Mouse (Mus musculus) lung, embryonic 15.5 days (tissue): ENCODE results near the gene Uvrag. TPM values are rescaled to one million over a fixed set of nuclear protein-coding genes. Genes with fewer than 3 reads are reported as not detected.

Source experiments
- ATAC-seq: fragments of 200-750 bp; cut with Nextera tagmentation; 2 replicates; pipeline ENCODE4 v1.8.0; 2017; ENCODE audit warnings: moderate number of reproducible peaks, borderline replicate concordance; ENCODE audit not compliant: low FRiP score, low TSS enrichment; ENCODE audit errors: extremely low read depth
- H3K27ac ChIP-seq: fragments of 300-500 bp; sonication (generic); 2 replicates; pipeline ENCODE4 v1.5.1; 2015; ENCODE audit warnings: moderate library complexity, mild to moderate bottlenecking, inconsistent platforms
- H3K27me3 ChIP-seq: fragments of 300-500 bp; sonication (generic); 2 replicates; pipeline ENCODE4 v1.6.1; 2015; ENCODE audit warnings: inconsistent platforms
- H3K36me3 ChIP-seq: fragments of 300-500 bp; sonication (generic); 2 replicates; pipeline ENCODE4 v1.6.1; 2015; ENCODE audit warnings: inconsistent platforms
- H3K4me1 ChIP-seq: fragments of 300-500 bp; sonication (generic); 2 replicates; pipeline ENCODE4 v1.6.1; 2015; ENCODE audit warnings: inconsistent platforms
- H3K4me2 ChIP-seq: fragments of 300-500 bp; sonication (generic); 2 replicates; pipeline ENCODE4 v1.6.1; 2015; ENCODE audit warnings: inconsistent platforms, mild to moderate bottlenecking, moderate library complexity
- H3K4me3 ChIP-seq: fragments of 300-500 bp; sonication (generic); 2 replicates; pipeline ENCODE4 v1.5.1; 2015; ENCODE audit warnings: mild to moderate bottlenecking, inconsistent platforms
- H3K9ac ChIP-seq: fragments of 300-500 bp; sonication (generic); 2 replicates; pipeline ENCODE4 v1.6.1; 2015; ENCODE audit warnings: inconsistent platforms
- H3K9me3 ChIP-seq: fragments of 300-500 bp; sonication (generic); 2 replicates; pipeline ENCODE4 v1.6.1; 2016; ENCODE audit warnings: inconsistent platforms
- WGBS: fragments of 180-500 bp; shearing (Covaris S2); methylation state at CpG from one replicate; pipeline ENCODE4 v1.1.7; 2015; 5-methylcytosine and 5-hydroxymethylcytosine counted together
- polyA plus RNA-seq: library from polyadenylated mRNA; unstranded; fragments of >200 nt; fragmentation: Nextera tagmentation; extraction: Ambion mirVana; gene quantifications from 2 replicates; pipeline ENCODE4 v1.2.1, GENCODE M21; 2015

Gene Uvrag
- polyA plus RNA-seq, 1 experiment from 2014 or later: 23.7 TPM

DNA sequence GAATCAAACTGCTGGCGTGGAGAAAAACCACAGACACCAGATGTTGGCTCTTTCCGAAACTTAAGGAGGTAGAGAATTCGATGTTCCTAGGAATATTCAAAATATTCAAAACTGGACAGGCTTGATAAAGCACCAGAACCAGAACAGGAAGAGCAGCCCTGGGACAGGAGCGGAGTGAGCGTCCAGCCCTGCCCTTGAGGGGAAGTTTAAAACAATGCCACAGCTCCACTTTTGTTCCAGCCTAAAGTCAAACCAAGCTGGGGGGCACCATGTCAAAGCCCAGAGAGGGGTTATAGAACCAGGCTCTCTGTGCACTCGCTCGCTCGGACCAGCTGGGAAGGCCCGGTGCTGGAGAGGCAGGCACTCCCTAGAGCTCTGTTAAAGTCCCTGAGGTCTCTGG, 8.3 kb downstream of the Uvrag start:
- H3K27me3 ChIP-seq: no peaks in the 10 kb centered on the region
- H3K4me1 ChIP-seq: peaks cover 66% of the 10 kb centered on the region
- H3K4me3 ChIP-seq: no peak overlapping the region
- 53% methylated on average over 9 of the region's 9 CpGs for WGBS
- H3K36me3 ChIP-seq: no peaks in the 10 kb centered on the region
- H3K4me2 ChIP-seq: peak overlapping the region; percentile 31; the same call in 1 of the 2 replicates
- no peak for ATAC-seq
- H3K27ac ChIP-seq: peak overlapping the region; percentile 87
- no peak overlapping the region for H3K9ac ChIP-seq
- no peaks in the 10 kb centered on the region for H3K9me3 ChIP-seq

DNA sequence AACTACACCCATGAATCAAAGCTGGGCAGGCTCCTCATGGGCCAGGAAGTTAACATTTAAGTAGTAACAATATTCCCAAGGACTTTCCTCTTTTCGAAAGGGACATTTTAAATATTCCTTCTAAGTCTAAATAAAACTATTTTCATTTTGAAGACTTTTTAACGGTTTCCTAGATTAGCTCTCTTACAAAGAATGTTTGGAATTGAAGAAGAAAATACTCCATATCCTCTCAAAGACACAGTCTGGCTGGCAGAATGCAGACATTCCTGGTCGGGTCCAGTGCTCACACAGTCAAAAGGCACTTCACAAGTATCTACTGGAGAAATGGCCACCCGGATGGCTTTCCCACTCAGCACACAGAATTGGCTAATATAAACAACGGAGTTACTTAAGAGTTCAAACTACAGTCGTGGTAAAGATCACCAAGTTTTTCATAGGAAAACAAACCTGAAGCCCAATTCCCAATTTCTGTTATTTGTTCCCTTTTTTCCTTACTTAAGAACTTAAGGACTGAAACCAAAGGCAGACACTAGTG, 9.1 kb downstream of the Uvrag start:
- Histone ChIP-seq H3K4me3 (no peak overlapping the region), H3K36me3 (no peaks in the 10 kb centered on the region), H3K27ac (peak overlapping the region; percentile 87), H3K9ac (no peak overlapping the region), H3K4me2 (peak overlapping the region; percentile 31), H3K4me1 (peaks cover 72% of the 10 kb centered on the region), H3K27me3 (no peaks in the 10 kb centered on the region), H3K9me3 (no peaks in the 10 kb centered on the region)
- WGBS: 5% methylated on average over 6 of the region's 6 CpGs
- ATAC-seq: no peak; the same call in 1 of the 2 replicates

DNA sequence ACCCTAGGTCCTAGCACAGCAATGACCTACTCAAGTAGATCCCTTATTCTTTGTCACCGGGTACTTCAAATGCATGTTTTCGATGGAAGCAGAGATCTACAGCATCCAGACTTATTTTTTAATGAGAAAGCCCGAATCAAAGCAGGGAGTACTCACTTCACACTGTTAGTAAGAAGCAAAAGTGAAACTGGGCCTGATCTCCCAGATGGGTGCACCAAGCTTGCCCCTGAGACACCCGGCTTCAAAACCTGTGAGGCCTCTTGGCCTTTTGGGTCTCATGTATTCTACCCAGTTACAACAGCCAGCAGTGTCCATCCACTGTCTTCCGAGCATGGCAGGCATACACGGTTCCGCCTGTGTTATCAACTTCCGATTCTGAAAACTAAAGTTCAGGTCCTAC, 12.0 kb downstream of the Uvrag start:
- Histone ChIP-seq H3K9me3 (no peaks in the 10 kb centered on the region), H3K9ac (no peak overlapping the region), H3K27me3 (no peaks in the 10 kb centered on the region), H3K4me3 (no peak overlapping the region), H3K4me2 (no peak overlapping the region), H3K4me1 (peaks cover 73% of the 10 kb centered on the region), H3K27ac (peak overlapping the region; percentile 89; the same call in 1 of the 2 replicates), H3K36me3 (no peaks in the 10 kb centered on the region)
- ATAC-seq: no peak
- WGBS: 86% methylated on average over 8 of the region's 8 CpGs

DNA sequence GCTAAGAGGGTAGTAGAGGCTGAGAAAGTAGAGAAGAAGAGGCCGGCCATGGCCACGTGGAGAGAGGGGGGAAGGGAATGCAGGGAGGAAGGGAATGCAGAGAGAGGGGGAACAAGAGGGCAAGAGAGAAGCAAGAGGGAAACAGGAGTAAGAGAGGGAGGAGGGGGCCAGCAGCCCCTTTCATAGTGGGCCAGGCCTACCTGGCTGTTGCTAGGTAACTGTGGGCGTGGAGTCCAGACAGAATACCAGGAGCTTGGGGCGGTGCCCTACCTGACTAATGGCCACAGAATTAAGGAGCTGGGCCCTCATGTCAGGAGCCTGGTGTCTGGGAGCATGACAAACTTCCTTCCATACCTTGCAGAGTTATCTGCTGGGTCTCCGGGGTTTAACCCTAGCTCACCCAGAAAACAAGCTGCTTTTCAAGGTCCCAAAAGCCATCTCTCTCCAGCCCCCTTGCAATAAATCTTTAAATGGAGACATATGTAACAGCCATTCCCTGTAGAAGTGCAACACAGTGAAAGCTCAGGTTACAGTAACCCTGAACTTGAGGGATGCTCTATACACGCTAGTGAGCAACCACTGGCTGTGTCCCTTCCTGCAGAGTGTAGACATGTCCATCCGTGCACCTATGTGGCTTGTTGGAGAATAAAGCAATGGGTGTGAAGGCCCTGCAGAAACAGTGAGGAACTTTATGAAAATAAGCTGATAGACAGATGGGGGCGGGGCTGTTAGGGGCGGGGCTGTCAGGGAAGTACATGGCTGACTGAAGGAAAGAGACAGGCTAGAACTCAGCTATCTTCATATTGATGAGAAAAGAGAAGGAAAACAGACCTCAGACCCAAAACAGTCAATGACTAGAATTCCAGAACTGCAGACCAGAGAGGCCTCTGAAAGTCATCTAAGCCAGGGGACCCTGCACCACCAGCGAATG, 12.7 kb downstream of the Uvrag start:
- peak overlapping the region; percentile 21; the same call in 1 of the 2 replicates for H3K4me2 ChIP-seq
- H3K36me3 ChIP-seq: no peaks in the 10 kb centered on the region
- H3K27ac ChIP-seq: peak overlapping the region; percentile 89
- no peak overlapping the region for H3K9ac ChIP-seq
- no peaks in the 10 kb centered on the region for H3K27me3 ChIP-seq
- no peaks in the 10 kb centered on the region for H3K9me3 ChIP-seq
- no peak overlapping the region for H3K4me3 ChIP-seq
- WGBS: 44% methylated on average over 10 of the region's 10 CpGs
- peaks cover 69% of the 10 kb centered on the region for H3K4me1 ChIP-seq
- ATAC-seq: peak; percentile 46; the same call in 1 of the 2 replicates

DNA sequence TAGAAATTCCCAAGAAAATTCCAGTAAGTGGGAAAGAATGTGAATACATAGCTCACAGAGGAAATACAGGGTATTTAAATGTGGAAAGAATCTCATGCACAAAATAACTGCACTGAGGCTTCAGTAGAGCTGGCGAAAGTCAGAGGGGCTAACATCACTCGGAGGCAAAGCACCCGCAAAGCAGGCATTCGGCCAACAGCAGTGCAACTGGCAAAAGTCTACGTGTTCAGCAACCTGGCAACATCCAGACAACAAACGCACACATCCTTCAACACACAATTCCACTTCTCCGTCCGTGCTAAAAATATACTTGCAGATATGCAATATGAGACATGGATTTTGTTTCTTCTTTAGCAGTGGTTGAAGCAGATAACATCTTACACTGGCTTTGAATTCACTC, 14.9 kb downstream of the Uvrag start:
- Histone ChIP-seq H3K4me2 (no peak overlapping the region), H3K4me1 (peaks cover 50% of the 10 kb centered on the region), H3K27ac (peak overlapping the region; percentile 25; the same call in 1 of the 2 replicates), H3K4me3 (no peak overlapping the region), H3K27me3 (no peaks in the 10 kb centered on the region), H3K9me3 (no peaks in the 10 kb centered on the region), H3K36me3 (no peaks in the 10 kb centered on the region), H3K9ac (no peak overlapping the region)
- ATAC-seq: no peak
- 44% methylated on average over 8 of the region's 8 CpGs for WGBS

DNA sequence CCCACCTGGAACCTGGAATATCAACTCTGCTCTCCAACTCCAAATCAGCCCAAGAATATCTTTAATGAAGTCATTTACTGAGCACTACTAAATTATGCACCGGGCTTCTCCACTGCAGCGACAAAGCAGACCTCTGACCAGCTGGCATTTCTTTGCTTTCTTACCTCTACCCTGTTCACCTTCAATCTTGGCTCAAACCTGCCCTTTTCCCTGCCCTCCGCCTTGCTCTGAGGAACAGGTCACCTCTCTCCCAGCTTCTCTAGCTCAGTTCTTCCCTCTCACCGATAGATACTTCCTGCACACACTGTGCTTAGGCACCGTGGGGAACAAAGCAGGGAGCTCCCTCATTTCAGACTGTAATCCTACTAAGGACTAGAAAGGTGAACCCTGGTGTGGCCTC, 18.3 kb downstream of the Uvrag start:
- 71% methylated on average over 5 of the region's 5 CpGs for WGBS
- Histone ChIP-seq H3K36me3 (no peaks in the 10 kb centered on the region), H3K9me3 (no peaks in the 10 kb centered on the region), H3K27ac (no peak overlapping the region), H3K9ac (no peak overlapping the region), H3K4me2 (no peak overlapping the region), H3K4me1 (peaks cover 22% of the 10 kb centered on the region), H3K27me3 (no peaks in the 10 kb centered on the region), H3K4me3 (no peak overlapping the region)
- no peak for ATAC-seq

DNA sequence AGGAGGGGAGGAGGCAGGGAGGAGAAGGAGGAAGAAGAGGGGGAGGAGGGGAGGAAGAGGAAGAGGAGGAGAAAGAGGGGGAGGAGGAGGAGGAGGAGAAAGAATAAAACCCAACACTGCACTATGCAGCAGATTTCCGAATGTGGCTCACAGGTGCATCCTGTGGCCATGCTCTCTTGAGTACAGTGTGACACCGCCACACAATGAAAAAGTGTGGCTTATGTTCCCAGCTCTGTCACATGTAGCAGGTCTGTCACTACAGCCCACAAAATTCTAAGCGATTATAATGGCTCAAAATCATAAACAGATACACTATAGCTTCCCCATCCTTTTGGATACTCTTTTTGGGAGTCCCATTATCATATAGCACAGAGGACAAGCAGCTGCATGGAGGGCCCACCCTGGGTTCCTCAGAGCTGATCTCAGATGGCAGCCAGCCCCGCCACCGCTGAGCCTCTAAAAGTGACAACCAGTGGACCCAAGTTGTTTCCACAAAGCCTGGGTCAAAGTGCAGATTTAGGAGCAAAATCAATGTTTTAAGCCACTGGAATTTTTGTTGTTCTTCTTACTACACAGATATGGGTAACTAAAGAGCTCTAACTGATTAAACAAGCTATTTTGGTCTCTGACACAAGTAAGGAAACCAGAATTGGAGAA, 19.9 kb downstream of the Uvrag start:
- no peaks in the 10 kb centered on the region for H3K9me3 ChIP-seq
- no peak overlapping the region for H3K4me3 ChIP-seq
- no peak overlapping the region for H3K4me2 ChIP-seq
- no peak overlapping the region for H3K27ac ChIP-seq
- H3K9ac ChIP-seq: no peak overlapping the region
- peaks cover under 1% of the 10 kb centered on the region; the same call in 1 of the 2 replicates for H3K36me3 ChIP-seq
- no peak for ATAC-seq
- no peaks in the 10 kb centered on the region for H3K27me3 ChIP-seq
- H3K4me1 ChIP-seq: peaks cover 6% of the 10 kb centered on the region; the same call in 1 of the 2 replicates
- WGBS: 76% methylated on average over 5 of the region's 5 CpGs

DNA sequence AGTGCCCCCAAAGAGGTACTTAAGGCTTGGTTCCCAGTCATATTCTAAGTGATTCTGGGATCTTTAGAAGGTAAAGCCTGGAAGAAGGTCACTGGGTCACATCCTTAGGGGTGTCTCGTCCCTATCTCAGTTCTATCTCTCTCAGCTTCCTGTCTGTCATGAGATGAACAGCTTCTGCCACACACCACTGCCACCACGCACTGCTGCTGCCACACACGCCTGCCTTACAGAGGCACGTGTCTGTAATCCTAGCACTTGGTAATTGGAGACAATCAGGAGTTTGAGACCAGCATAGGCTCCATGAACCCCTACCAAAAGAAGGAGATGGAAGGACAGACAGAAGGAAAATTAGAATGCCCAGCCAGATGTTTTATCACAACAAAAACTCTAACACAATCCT, 20.9 kb downstream of the Uvrag start:
- 0 out of 2 replicates have a peak, but pooled peaks cover 6% of the 10 kb centered on the region for H3K4me1 ChIP-seq
- WGBS: 63% methylated on average over 4 of the region's 4 CpGs
- no peak overlapping the region for H3K4me3 ChIP-seq
- no peaks in the 10 kb centered on the region for H3K27me3 ChIP-seq
- ATAC-seq: no peak
- H3K9ac ChIP-seq: no peak overlapping the region
- no peak overlapping the region for H3K27ac ChIP-seq
- no peak overlapping the region for H3K4me2 ChIP-seq
- H3K9me3 ChIP-seq: no peaks in the 10 kb centered on the region
- peaks cover 7% of the 10 kb centered on the region; the same call in 1 of the 2 replicates for H3K36me3 ChIP-seq

DNA sequence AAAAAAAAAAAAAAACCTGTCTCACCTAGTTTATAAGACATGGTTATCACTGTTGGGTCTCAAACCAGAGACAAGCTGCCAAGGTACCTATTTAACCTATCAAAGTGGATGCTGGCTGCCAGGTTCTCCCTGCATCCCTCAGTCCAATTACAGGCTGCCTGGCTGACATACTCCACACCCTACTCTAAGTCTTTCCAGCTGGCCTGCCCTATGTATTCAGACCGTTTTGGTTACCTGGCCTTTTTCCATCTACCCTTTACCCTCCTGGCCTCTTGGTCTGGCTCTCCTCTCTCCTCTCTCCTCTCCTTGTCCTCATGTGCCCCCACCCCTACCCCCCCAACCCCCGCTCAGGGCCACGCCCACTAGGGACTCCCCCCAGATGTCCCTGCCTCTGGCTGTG, 24.2 kb downstream of the Uvrag start:
- ATAC-seq: no peak
- Histone ChIP-seq H3K27me3 (no peaks in the 10 kb centered on the region), H3K4me3 (no peak overlapping the region), H3K36me3 (peaks cover 7% of the 10 kb centered on the region; the same call in 1 of the 2 replicates), H3K4me1 (0 out of 2 replicates have a peak, but pooled peaks cover 6% of the 10 kb centered on the region), H3K9ac (no peak overlapping the region), H3K27ac (no peak overlapping the region), H3K9me3 (no peaks in the 10 kb centered on the region), H3K4me2 (no peak overlapping the region)
- 66% methylated on average over 3 of the region's 3 CpGs for WGBS

DNA sequence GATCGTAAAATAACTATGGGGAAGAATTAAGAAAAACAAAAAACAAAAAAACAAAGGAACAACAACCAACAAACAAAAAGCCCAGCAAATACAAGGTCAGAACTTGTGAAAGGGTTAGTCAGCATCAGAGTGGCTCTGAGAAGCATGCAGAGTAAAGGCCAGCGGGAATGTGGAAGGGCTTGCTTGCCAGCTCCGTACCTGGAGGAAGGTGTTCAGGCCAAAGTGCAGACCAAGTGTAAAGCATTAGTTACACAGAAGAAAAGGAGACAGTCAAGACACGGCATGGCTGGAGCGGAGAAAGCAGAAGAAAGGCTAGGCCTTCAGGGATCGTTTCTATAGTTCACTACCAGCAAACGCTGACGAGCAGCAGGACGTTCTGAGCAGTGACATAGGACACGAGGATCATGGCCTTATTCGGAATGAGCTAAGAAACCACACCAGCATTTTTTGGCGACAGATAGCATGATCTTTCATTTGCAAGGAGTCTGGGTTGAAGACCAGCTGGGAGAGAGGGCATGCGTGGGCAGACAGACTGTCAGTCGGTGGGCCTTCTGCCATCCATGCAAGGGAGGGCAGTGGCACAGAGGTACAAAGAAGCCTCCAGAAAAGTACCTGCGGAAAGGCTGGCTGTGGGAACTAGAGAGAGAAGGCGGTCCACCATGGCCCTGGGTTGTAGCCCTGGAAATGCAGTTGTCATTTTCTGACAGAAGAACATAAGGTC, 26.8 kb downstream of the Uvrag start:
- WGBS: 80% methylated on average over 16 of the region's 16 CpGs

DNA sequence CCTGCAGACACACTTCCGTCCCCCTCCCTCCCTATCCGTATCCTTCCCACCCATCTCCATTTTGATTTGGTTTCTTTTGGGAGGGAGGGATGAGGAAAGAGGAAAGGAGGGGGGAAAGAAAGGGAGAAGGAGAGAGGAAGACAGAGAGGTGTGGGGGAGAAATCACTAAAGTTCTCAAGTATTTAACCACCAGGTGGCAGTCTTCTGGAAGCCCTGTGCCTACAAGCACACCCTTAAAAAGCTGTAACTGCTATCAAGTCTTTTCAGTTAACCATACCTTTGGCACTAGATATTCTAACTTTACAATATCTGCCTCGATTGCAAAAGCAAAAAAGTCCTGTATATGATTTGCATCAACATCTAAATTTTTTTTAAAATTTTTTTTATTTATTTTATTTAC, 33.4 kb downstream of the Uvrag start:
- ATAC-seq: no peak; the same call in 1 of the 2 replicates
- 42% methylated on average over 3 of the region's 3 CpGs for WGBS
- H3K9ac ChIP-seq: no peak overlapping the region

More for the DNA sequence above, 26.8 kb downstream of the Uvrag start:
- ATAC-seq: no peak
- Histone ChIP-seq H3K9me3 (no peaks in the 10 kb centered on the region), H3K27ac (no peak overlapping the region), H3K9ac (no peak overlapping the region), H3K4me3 (no peak overlapping the region), H3K36me3 (peaks cover 7% of the 10 kb centered on the region; the same call in 1 of the 2 replicates), H3K4me1 (no peaks in the 10 kb centered on the region), H3K4me2 (no peak overlapping the region), H3K27me3 (no peaks in the 10 kb centered on the region)

More for the DNA sequence above, 33.4 kb downstream of the Uvrag start:
- no peaks in the 10 kb centered on the region for H3K27me3 ChIP-seq
- peaks cover 16% of the 10 kb centered on the region for H3K4me1 ChIP-seq
- 0 out of 2 replicates have a peak overlapping the region, but pooled peaks have one; percentile 32 for H3K27ac ChIP-seq
- H3K9me3 ChIP-seq: no peaks in the 10 kb centered on the region
- no peak overlapping the region for H3K4me2 ChIP-seq
- H3K4me3 ChIP-seq: no peak overlapping the region
- no peaks in the 10 kb centered on the region for H3K36me3 ChIP-seq
